Mouse (Mus musculus) heart, embryonic 16.5 days (tissue): ENCODE data around the gene Stxbp2. TPM values are rescaled to one million over a fixed set of nuclear protein-coding genes. Genes with fewer than 3 reads are reported as not detected.
"Not testable (repeated sequence)": the region's sequence is repeated elsewhere in the genome, so short reads cannot be mapped to it uniquely, and the experiment has no call there.

Source experiments
- ATAC-seq: fragments of 200-750 bp; cut with Nextera tagmentation; replicated peaks from 2 replicates; pipeline ENCODE4 v1.8.0; 2017; ENCODE audit warnings: moderate number of reproducible peaks; ENCODE audit not compliant: insufficient read depth, low FRiP score; ENCODE audit errors: extremely low read depth
- H3K27ac ChIP-seq: fragments of 300-500 bp; sonication (generic); 2 replicates; pipeline ENCODE4 v1.5.1; 2014; ENCODE audit warnings: mild to moderate bottlenecking, low read length, control low read depth, moderate library complexity
- H3K27me3 ChIP-seq: fragments of 300-500 bp; sonication (generic); 2 replicates; pipeline ENCODE4 v1.6.1; 2014; ENCODE audit warnings: low read length, mixed read lengths; ENCODE audit not compliant: control insufficient read depth, insufficient read depth
- H3K36me3 ChIP-seq: fragments of 300-500 bp; sonication (generic); 2 replicates; pipeline ENCODE4 v1.6.1; 2014; ENCODE audit not compliant: control insufficient read depth, insufficient read depth
- H3K4me1 ChIP-seq: fragments of 300-500 bp; sonication (generic); 2 replicates; pipeline ENCODE4 v1.6.1; 2014; ENCODE audit warnings: low read length, mixed read lengths; ENCODE audit not compliant: control insufficient read depth, insufficient read depth
- H3K4me2 ChIP-seq: fragments of 300-500 bp; sonication (generic); 2 replicates; pipeline ENCODE4 v1.6.1; 2014; ENCODE audit warnings: low read depth, mild to moderate bottlenecking, control low read depth, low read length
- H3K4me3 ChIP-seq: fragments of 300-500 bp; sonication (generic); 2 replicates; pipeline ENCODE4 v1.5.1; 2014; ENCODE audit warnings: mild to moderate bottlenecking, control low read depth, low read length
- H3K9ac ChIP-seq: fragments of 300-500 bp; sonication (generic); 2 replicates; pipeline ENCODE4 v1.6.1; 2014; ENCODE audit warnings: low read length, control low read depth
- H3K9me3 ChIP-seq: fragments of 300-500 bp; sonication (generic); replicated peaks from 2 replicates; pipeline ENCODE4 v1.6.1; 2016; ENCODE audit warnings: low read length; ENCODE audit not compliant: control insufficient read depth
- WGBS: fragments of 180-500 bp; shearing (Covaris S2); extraction: QIAGEN DNeasy Blood & Tissue Kit; methylation state at CpG from one replicate; pipeline ENCODE4 v1.1.7; 2014; 5-methylcytosine and 5-hydroxymethylcytosine counted together
- polyA plus RNA-seq: library from polyadenylated mRNA; unstranded; fragments of >200 nt; fragmentation: Nextera tagmentation; extraction: Ambion mirVana; gene quantifications from 2 replicates; pipeline ENCODE4 v1.2.1, GENCODE M21; 2015

Stxbp2 gene
- polyA plus RNA-seq = 47.3 and 50.4 TPM in 2 replicates

GRCm38 (mm10) chr8:3630647-3631477 lies at the start of gene Stxbp2:
Stxbp2 (plus strand) TSS chr8:3630955.
- Histone ChIP-seq H3K4me2 (peak within 1 kb of the TSS; percentile 85), H3K27me3 (no peaks in the 10 kb centered on the region), H3K9me3 (no peaks in the 10 kb centered on the region), H3K4me3 (peak within 1 kb of the TSS; percentile 54), H3K4me1 (peaks cover 5% of the 10 kb centered on the region; the same call in 1 of the 2 replicates), H3K9ac (peak within 1 kb of the TSS; percentile 69), H3K27ac (no peak within 1 kb of the TSS), H3K36me3 (no peaks in the 10 kb centered on the region)
- ATAC-seq = peak; percentile 85
- WGBS = 3% methylated on average over 47 of the region's 47 CpGs

GRCm38 (mm10) chr8:3581961-3582360 lies 48.8 kb upstream of the Stxbp2 start:
- not testable (repeated sequence) for H3K9ac ChIP-seq, H3K4me2 ChIP-seq, H3K27ac ChIP-seq, H3K4me1 ChIP-seq, H3K36me3 ChIP-seq, H3K9me3 ChIP-seq, H3K27me3 ChIP-seq, H3K4me3 ChIP-seq, ATAC-seq
- WGBS = 78% methylated on average over 1 of the region's 3 CpGs

DNA sequence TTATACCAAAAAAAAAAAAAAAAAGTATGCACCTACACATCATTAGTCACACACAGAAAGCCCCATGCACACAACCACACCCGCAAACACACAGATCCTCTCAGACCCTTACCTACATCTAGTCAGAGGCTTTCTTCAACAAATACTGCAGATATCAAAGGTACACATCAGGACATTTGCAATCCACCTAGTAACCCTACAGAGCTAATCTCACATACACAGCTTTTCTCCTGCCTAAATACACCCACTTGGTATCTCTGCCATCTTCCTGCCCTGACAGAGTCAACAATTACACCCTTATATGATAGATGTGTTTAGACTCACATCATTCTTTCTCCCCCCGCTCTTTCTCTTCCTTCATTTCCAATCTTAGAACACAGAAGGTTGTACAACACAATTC lies 44.3 kb upstream of the Stxbp2 start:
- H3K9ac ChIP-seq = no peak overlapping the region
- H3K36me3 ChIP-seq = no peaks in the 10 kb centered on the region
- peaks cover 6% of the 10 kb centered on the region; the same call in 1 of the 2 replicates for H3K27me3 ChIP-seq
- H3K4me3 ChIP-seq = no peak overlapping the region
- peaks cover 2% of the 10 kb centered on the region; the same call in 1 of the 2 replicates for H3K4me1 ChIP-seq
- no peak overlapping the region for H3K27ac ChIP-seq
- no peak overlapping the region for H3K4me2 ChIP-seq
- WGBS = 85% methylated on average over 2 of the region's 2 CpGs
- no peaks in the 10 kb centered on the region for H3K9me3 ChIP-seq
- ATAC-seq = no peak

DNA sequence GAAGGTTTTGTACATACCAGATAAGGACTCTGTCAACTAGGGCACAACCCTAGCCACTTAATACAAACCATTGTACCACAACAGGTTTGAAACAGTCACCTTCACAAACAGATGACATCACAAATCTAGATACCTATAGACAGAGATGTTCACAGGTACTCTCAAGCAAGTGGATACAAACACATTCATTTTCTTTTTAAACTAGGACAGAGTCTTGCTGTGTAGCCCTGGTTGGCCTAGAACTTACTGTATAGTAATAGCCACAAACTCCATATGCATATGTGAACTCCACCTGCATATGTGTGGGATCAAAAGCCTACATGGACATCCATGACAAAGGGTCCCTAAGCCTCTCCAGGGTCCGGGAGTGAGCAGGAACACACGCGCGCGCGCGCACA lies 43.8 kb upstream of the Stxbp2 start, which contains the start of gene Camsap3:
Camsap3 (plus strand) TSS at position 301 of the 398 bp plus-strand sequence.
- Histone ChIP-seq H3K4me1 (peaks cover 2% of the 10 kb centered on the region; the same call in 1 of the 2 replicates), H3K27ac (no peak within 1 kb of the TSS), H3K4me3 (peak within 1 kb of the TSS; percentile 63), H3K9me3 (no peaks in the 10 kb centered on the region), H3K27me3 (peaks cover 6% of the 10 kb centered on the region; the same call in 1 of the 2 replicates), H3K9ac (peak within 1 kb of the TSS; percentile 70), H3K4me2 (peak within 1 kb of the TSS; percentile 90), H3K36me3 (no peaks in the 10 kb centered on the region)
- 0 out of 2 replicates have a peak, but pooled peaks have one; percentile 5 for ATAC-seq
- WGBS = 7% methylated on average over 7 of the region's 7 CpGs

- peaks cover 6% of the 10 kb centered on the region; the same call in 1 of the 2 replicates for H3K27me3 ChIP-seq
- WGBS = under 1% methylated on average over 72 of the region's 77 CpGs
- peak; percentile 50; the same call in 1 of the 2 replicates for ATAC-seq
- H3K36me3 ChIP-seq = no peaks in the 10 kb centered on the region
- H3K4me2 ChIP-seq = peak overlapping the region; percentile 90
- no peaks in the 10 kb centered on the region for H3K9me3 ChIP-seq
- peaks cover 2% of the 10 kb centered on the region; the same call in 1 of the 2 replicates for H3K4me1 ChIP-seq
- peak overlapping the region; percentile 63 for H3K4me3 ChIP-seq
- H3K27ac ChIP-seq = no peak overlapping the region
- peak overlapping the region; percentile 70 for H3K9ac ChIP-seq
Observed at GRCm38 (mm10) chr8:3587391-3588257, 43.1 kb upstream of the Stxbp2 start.

DNA sequence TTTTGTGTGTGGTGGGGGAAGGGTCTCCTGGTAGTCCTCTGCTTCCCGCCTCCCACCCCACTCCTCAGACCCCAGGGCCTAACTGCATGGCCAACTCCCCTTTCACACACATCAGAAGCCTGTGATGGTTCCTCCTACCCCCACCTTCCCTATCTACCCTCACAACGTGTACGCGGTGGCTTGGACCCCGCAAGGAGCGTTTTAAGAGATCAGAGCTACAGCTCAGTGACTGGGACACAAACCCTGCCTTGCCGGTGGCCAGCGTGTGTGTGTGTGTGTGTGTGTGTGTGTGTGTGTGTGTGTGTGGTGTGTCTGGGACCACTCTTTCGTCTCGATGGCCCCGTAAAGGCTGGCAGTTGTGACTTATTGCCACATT lies 42.5 kb upstream of the Stxbp2 start:
- H3K4me3 ChIP-seq = peak overlapping the region; percentile 63
- no peaks in the 10 kb centered on the region for H3K9me3 ChIP-seq
- peak overlapping the region; percentile 90 for H3K4me2 ChIP-seq
- H3K4me1 ChIP-seq = peaks cover 2% of the 10 kb centered on the region; the same call in 1 of the 2 replicates
- ATAC-seq = 0 out of 2 replicates have a peak, but pooled peaks have one; percentile 24
- WGBS = 16% methylated on average over 10 of the region's 11 CpGs
- H3K36me3 ChIP-seq = no peaks in the 10 kb centered on the region
- peak overlapping the region; percentile 70 for H3K9ac ChIP-seq
- peaks cover 6% of the 10 kb centered on the region; the same call in 1 of the 2 replicates for H3K27me3 ChIP-seq
- no peak overlapping the region for H3K27ac ChIP-seq

DNA sequence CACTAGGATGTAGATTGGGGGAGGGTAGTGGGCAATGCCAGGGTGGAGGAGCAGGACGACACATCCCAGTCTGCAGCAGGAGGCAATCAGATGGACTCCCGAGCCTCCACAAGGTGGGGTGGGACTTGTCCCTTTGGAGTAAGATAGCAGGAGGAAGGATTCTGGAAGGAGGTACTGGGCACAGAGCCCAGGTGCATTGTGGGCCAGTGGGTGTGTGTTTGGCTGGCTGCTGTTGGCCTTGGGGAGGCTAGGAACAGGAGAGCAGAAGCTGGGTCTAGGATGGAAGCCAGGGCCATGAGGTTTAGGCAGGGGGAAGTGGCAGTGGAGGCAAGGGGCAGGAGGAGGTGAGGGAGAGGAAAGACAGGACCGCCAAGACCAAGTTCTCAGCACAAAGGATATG lies 37.3 kb upstream of the Stxbp2 start:
- Histone ChIP-seq H3K9me3 (no peaks in the 10 kb centered on the region), H3K27me3 (no peaks in the 10 kb centered on the region), H3K4me3 (no peak overlapping the region), H3K4me2 (no peak overlapping the region), H3K27ac (no peak overlapping the region), H3K36me3 (no peaks in the 10 kb centered on the region), H3K4me1 (no peaks in the 10 kb centered on the region), H3K9ac (no peak overlapping the region)
- ATAC-seq = no peak
- WGBS = 42% methylated on average over 3 of the region's 3 CpGs

GRCm38 (mm10) chr8:3594466-3594865 lies 36.3 kb upstream of the Stxbp2 start:
- no peak for ATAC-seq
- Histone ChIP-seq H3K27ac (no peak overlapping the region), H3K27me3 (no peaks in the 10 kb centered on the region), H3K4me2 (no peak overlapping the region), H3K4me1 (no peaks in the 10 kb centered on the region), H3K36me3 (no peaks in the 10 kb centered on the region), H3K9me3 (no peaks in the 10 kb centered on the region), H3K4me3 (no peak overlapping the region), H3K9ac (no peak overlapping the region)
- WGBS = 80% methylated on average over 2 of the region's 2 CpGs
